Mouse (Mus musculus): ENCODE data around the gene Olfr724. TPM values are rescaled to one million over a fixed set of nuclear protein-coding genes. Genes with fewer than 3 reads are reported as not detected.
"Not testable (repeated sequence)": the region's sequence is repeated elsewhere in the genome, so short reads cannot be mapped to it uniquely, and the experiment has no call there.

Olfr724 gene
- total RNA-seq (2022) = not detected

GRCm38 (mm10) chr14:49963174-49963573, at the start of gene Olfr724:
TSS of gene Olfr724 (minus strand) at chr14:49963274.
- not testable (repeated sequence) for DNase-seq (ENCODE audit: low spot score in 2 of 2)

- no peak for DNase-seq (ENCODE audit: low spot score in 2 of 2)
Measured at GRCm38 (mm10) chr14:49955890-49956289, 7.2 kb downstream of the Olfr724 start.

GRCm38 (mm10) chr14:49931687-49932086, 31.4 kb downstream of the Olfr724 start, which contains the start of gene Olfr723:
TSS of gene Olfr723 (minus strand) at chr14:49931787.
- DNase-seq (ENCODE audit: low spot score in 2 of 2) = not testable (repeated sequence)

Other genes starting within 250 kb of the Olfr724 start
- 10 to 100 TPM; 25.9 to 31.4 (median 28.0) TPM for gene Armh4, start 179.9 kb downstream of the Olfr724 start, total RNA-seq (2022)
- gene Olfr722, start 61.3 kb downstream of the Olfr724 start, total RNA-seq (2022) = not detected
- gene Olfr723, start 31.5 kb downstream of the Olfr724 start, total RNA-seq (2022) = not detected
- not detected for gene Olfr725, start 77.1 kb upstream of the Olfr724 start, total RNA-seq (2022)
- not detected for gene Olfr726, start 127.7 kb upstream of the Olfr724 start, total RNA-seq (2022)
- not detected for gene Olfr727, start 159.9 kb upstream of the Olfr724 start, total RNA-seq (2022)
- not detected for gene Olfr728, start 179.4 kb upstream of the Olfr724 start, total RNA-seq (2022)
- gene Olfr729, start 189.6 kb upstream of the Olfr724 start, total RNA-seq (2022) = not detected
- not detected for gene Olfr730, start 224.9 kb upstream of the Olfr724 start, total RNA-seq (2022)